Mouse (Mus musculus): ENCODE results near the gene Selenoo. TPM values are rescaled to one million over a fixed set of nuclear protein-coding genes. Genes with fewer than 3 reads are reported as not detected.

The Selenoo gene
- polyA plus RNA-seq, 1 experiment from 2014 or later = 21.4 TPM

DNA sequence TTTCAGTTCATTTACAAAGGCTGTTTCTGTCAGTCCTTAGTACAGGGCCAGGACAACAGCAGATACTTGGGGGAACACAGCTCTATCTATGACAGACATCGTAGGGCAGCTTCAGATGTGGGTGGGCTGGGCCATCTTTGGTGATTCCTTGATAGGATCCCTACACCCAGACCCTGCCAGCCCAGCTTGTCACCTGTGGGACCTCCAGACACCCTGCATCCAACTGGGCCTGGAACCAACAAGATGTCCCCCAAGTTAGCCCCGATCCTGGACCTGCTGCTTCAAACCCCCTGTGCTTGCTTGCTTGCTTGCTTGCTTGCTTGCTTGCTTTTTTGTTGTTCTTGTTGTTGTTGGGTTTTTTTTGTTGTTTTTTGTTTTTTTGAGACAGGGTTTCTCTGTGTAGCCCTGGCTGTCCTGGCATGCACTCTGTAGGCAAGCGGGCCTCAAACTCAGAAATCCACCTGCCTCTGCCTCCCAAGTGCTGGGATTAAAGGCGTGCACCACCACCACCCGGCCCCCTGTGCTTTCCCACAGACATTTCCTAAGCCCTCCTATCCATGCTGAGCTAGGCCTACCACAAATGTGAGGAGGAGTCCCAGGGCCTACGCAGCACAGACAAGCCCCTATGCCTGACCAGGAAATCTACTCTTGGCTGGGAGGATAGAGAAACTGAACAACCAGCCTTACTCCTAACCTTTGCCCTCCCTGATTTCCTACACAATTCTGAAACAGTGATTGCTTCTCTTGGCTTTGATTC lies 26.9 kb upstream of the Selenoo start:
- Histone ChIP-seq H3K4me2 (replicated peaks; ENCODE audit: low read depth, low read length) (no peak overlapping the region), H3K4me1 (ENCODE audit: control insufficient read depth, insufficient read depth, low read length) (no peaks in the 10 kb centered on the region), H3K27me3 (ENCODE audit: control insufficient read depth, insufficient read depth, low read length) (peaks cover 50% of the 10 kb centered on the region), H3K36me3 (ENCODE audit: control insufficient read depth, insufficient read depth, low read length) (no peaks in the 10 kb centered on the region), H3K9ac (ENCODE audit: low read depth, low read length) (no peak overlapping the region), H3K4me3 (ENCODE audit: low read length) (no peak overlapping the region), H3K27ac (ENCODE audit: low read depth, low read length) (no peak overlapping the region), H3K9me3 (ENCODE audit: control insufficient read depth, low read length) (no peaks in the 10 kb centered on the region)
- no peak for ATAC-seq (ENCODE audit: low FRiP score, low TSS enrichment)
- WGBS = 91% methylated on average over 6 of the region's 6 CpGs

DNA sequence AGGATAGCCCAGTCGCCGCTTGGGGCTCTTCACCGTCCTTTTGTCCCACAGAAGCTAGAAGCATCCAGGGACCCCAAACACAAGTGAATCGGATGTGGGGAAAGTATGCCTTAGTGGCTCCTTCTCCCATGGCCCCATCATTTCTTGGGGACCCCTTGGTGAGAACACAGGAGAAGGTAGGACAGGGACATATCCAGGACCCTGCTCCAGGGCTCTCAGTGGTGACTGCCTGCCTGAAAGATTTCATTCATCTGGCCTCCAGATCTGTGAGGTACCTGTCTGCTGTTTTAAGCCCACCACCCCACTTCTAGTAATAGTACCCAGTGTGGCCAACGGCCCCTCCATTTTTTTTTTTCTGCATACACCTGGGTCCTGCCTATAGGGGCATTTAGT lies 26.4 kb upstream of the Selenoo start:
- Histone ChIP-seq H3K4me3 (ENCODE audit: low read length) (no peak overlapping the region), H3K9ac (ENCODE audit: low read depth, low read length) (no peak overlapping the region), H3K4me1 (ENCODE audit: control insufficient read depth, insufficient read depth, low read length) (no peaks in the 10 kb centered on the region), H3K36me3 (ENCODE audit: control insufficient read depth, insufficient read depth, low read length) (no peaks in the 10 kb centered on the region), H3K27me3 (ENCODE audit: control insufficient read depth, insufficient read depth, low read length) (peaks cover 54% of the 10 kb centered on the region), H3K9me3 (ENCODE audit: control insufficient read depth, low read length) (no peaks in the 10 kb centered on the region), H3K4me2 (replicated peaks; ENCODE audit: low read depth, low read length) (no peak overlapping the region), H3K27ac (ENCODE audit: low read depth, low read length) (no peak overlapping the region)
- ATAC-seq (ENCODE audit: low FRiP score, low TSS enrichment) = no peak
- 87% methylated on average over 5 of the region's 5 CpGs for WGBS

DNA sequence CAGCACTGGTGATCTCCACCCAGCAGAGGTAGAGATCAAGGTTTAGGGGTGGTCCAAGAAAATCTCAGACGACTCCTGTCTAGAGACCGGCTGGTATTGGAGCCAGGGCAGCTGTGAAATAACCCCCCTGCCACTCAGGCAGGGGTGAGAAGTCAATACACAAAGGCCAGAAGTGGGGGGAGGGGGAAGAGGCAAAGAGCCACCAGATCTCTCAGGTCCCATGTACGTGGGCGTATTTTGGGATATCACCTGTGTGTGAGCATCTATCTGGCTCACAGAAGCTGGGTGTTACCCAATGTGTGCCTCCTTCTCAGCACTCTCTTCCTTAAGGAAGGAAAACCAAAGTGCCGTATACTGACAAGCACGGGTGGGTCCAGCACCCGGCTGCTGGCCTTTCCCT lies 25.9 kb upstream of the Selenoo start:
- no peak overlapping the region for H3K27ac ChIP-seq (ENCODE audit: low read depth, low read length)
- H3K4me3 ChIP-seq (ENCODE audit: low read length) = no peak overlapping the region
- H3K36me3 ChIP-seq (ENCODE audit: control insufficient read depth, insufficient read depth, low read length) = no peaks in the 10 kb centered on the region
- peaks cover 54% of the 10 kb centered on the region for H3K27me3 ChIP-seq (ENCODE audit: control insufficient read depth, insufficient read depth, low read length)
- no peak overlapping the region for H3K9ac ChIP-seq (ENCODE audit: low read depth, low read length)
- no peaks in the 10 kb centered on the region for H3K9me3 ChIP-seq (ENCODE audit: control insufficient read depth, low read length)
- no peaks in the 10 kb centered on the region for H3K4me1 ChIP-seq (ENCODE audit: control insufficient read depth, insufficient read depth, low read length)
- WGBS = 66% methylated on average over 7 of the region's 7 CpGs
- ATAC-seq (ENCODE audit: low FRiP score, low TSS enrichment) = no peak
- no peak overlapping the region for H3K4me2 ChIP-seq (replicated peaks; ENCODE audit: low read depth, low read length)

DNA sequence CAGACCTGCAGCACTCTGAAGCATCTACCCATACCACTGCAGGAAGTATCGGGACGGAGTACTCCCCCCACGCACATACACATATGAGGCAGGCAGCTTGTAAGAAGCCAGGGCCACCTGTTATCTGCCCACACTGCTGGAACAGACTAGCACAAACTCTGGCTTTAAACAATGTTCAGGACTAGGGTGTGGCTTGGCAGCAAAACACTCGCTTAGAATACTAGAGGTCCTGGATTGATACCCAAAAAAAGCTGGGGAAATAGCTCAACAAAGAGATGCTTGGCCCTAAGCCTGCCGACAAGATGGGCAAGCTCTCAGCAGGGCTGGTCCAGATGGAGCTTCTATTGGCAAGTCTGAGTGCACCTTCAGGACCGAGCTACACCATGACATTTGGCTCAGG lies 25.3 kb upstream of the Selenoo start:
- peaks cover 55% of the 10 kb centered on the region for H3K27me3 ChIP-seq (ENCODE audit: control insufficient read depth, insufficient read depth, low read length)
- ATAC-seq (ENCODE audit: low FRiP score, low TSS enrichment) = no peak
- H3K4me2 ChIP-seq (replicated peaks; ENCODE audit: low read depth, low read length) = no peak overlapping the region
- no peaks in the 10 kb centered on the region for H3K4me1 ChIP-seq (ENCODE audit: control insufficient read depth, insufficient read depth, low read length)
- no peak overlapping the region for H3K4me3 ChIP-seq (ENCODE audit: low read length)
- H3K9ac ChIP-seq (ENCODE audit: low read depth, low read length) = no peak overlapping the region
- no peaks in the 10 kb centered on the region for H3K36me3 ChIP-seq (ENCODE audit: control insufficient read depth, insufficient read depth, low read length)
- H3K9me3 ChIP-seq (ENCODE audit: control insufficient read depth, low read length) = no peaks in the 10 kb centered on the region
- 64% methylated on average over 6 of the region's 6 CpGs for whole genome bisulfite sequencing
- no peak overlapping the region for H3K27ac ChIP-seq (ENCODE audit: low read depth, low read length)

DNA sequence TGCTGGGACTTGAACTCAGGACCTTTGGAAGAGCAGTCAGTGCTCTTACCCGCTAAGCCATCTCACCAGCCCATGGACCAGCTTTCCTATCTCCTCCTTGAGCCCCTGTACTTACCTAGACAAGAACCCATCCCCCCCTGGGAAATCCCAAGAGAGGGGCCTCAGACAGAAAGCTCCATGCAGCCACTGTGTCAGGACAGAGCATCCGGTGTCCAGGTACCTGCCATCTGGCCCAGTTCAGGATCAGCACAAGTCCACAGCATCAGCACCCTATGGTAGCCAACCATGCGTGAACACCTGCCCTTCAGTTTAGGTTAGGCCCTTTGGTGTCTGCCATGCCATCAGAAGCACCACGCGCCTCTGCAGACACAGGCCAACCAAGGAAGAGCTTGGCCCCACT lies 24.0 kb upstream of the Selenoo start:
- no peak overlapping the region for H3K4me2 ChIP-seq (replicated peaks; ENCODE audit: low read depth, low read length)
- peaks cover 47% of the 10 kb centered on the region for H3K27me3 ChIP-seq (ENCODE audit: control insufficient read depth, insufficient read depth, low read length)
- H3K9ac ChIP-seq (ENCODE audit: low read depth, low read length) = no peak overlapping the region
- H3K36me3 ChIP-seq (ENCODE audit: control insufficient read depth, insufficient read depth, low read length) = no peaks in the 10 kb centered on the region
- H3K9me3 ChIP-seq (ENCODE audit: control insufficient read depth, low read length) = no peaks in the 10 kb centered on the region
- H3K4me1 ChIP-seq (ENCODE audit: control insufficient read depth, insufficient read depth, low read length) = no peaks in the 10 kb centered on the region
- no peak overlapping the region for H3K4me3 ChIP-seq (ENCODE audit: low read length)
- 97% methylated on average over 5 of the region's 5 CpGs for WGBS
- H3K27ac ChIP-seq (ENCODE audit: low read depth, low read length) = no peak overlapping the region
- ATAC-seq (ENCODE audit: low FRiP score, low TSS enrichment) = no peak

DNA sequence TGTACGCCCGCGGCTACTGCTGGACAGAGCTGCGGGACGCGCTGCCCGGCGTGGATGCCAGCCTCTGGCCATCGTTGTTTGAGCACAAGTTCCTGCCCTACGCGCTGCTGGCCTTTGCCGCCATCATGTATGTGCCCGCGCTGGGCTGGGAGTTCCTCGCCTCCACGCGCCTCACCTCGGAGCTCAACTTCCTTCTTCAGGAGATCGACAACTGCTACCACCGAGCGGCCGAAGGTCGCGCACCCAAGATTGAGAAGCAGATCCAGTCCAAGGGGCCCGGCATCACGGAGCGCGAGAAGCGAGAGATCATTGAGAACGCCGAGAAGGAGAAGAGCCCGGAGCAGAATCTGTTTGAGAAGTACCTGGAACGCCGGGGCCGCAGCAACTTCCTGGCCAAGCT lies 21.3 kb upstream of the Selenoo start:
- no peak for ATAC-seq (ENCODE audit: low FRiP score, low TSS enrichment)
- 23% methylated on average over 35 of the region's 35 CpGs for WGBS

DNA sequence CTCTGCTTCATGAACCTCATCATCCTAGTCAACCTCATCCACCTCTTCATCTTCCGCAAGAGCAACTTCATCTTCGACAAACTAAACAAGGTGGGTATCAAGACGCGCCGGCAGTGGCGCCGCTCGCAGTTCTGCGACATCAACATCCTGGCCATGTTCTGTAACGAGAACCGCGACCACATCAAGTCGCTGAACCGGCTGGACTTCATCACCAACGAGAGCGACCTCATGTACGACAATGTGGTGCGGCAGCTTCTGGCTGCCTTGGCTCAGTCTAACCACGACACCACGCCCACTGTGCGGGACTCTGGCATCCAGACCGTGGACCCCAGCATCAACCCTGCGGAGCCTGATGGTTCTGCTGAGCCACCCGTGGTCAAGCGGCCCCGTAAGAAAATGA lies 20.7 kb upstream of the Selenoo start:
- Histone ChIP-seq H3K4me3 (ENCODE audit: low read length) (peak overlapping the region; percentile 14; the same call in 1 of the 2 replicates), H3K36me3 (ENCODE audit: control insufficient read depth, insufficient read depth, low read length) (no peaks in the 10 kb centered on the region), H3K4me2 (replicated peaks; ENCODE audit: low read depth, low read length) (peak overlapping the region; percentile 29; the same call in 1 of the 2 replicates), H3K4me1 (ENCODE audit: control insufficient read depth, insufficient read depth, low read length) (no peaks in the 10 kb centered on the region), H3K9me3 (ENCODE audit: control insufficient read depth, low read length) (no peaks in the 10 kb centered on the region), H3K9ac (ENCODE audit: low read depth, low read length) (no peak overlapping the region), H3K27me3 (ENCODE audit: control insufficient read depth, insufficient read depth, low read length) (peaks cover 33% of the 10 kb centered on the region), H3K27ac (ENCODE audit: low read depth, low read length) (no peak overlapping the region)
- ATAC-seq (ENCODE audit: low FRiP score, low TSS enrichment) = peak; percentile 38; the same call in 1 of the 2 replicates
- WGBS = 28% methylated on average over 26 of the region's 26 CpGs

More for the DNA sequence above, 21.3 kb upstream of the Selenoo start:
- peak overlapping the region; percentile 14 for H3K4me3 ChIP-seq (ENCODE audit: low read length)
- H3K27ac ChIP-seq (ENCODE audit: low read depth, low read length) = no peak overlapping the region
- H3K27me3 ChIP-seq (ENCODE audit: control insufficient read depth, insufficient read depth, low read length) = peaks cover 33% of the 10 kb centered on the region
- no peak overlapping the region for H3K9ac ChIP-seq (ENCODE audit: low read depth, low read length)
- no peaks in the 10 kb centered on the region for H3K36me3 ChIP-seq (ENCODE audit: control insufficient read depth, insufficient read depth, low read length)
- H3K4me1 ChIP-seq (ENCODE audit: control insufficient read depth, insufficient read depth, low read length) = no peaks in the 10 kb centered on the region
- peak overlapping the region; percentile 29 for H3K4me2 ChIP-seq (replicated peaks; ENCODE audit: low read depth, low read length)
- no peaks in the 10 kb centered on the region for H3K9me3 ChIP-seq (ENCODE audit: control insufficient read depth, low read length)

DNA sequence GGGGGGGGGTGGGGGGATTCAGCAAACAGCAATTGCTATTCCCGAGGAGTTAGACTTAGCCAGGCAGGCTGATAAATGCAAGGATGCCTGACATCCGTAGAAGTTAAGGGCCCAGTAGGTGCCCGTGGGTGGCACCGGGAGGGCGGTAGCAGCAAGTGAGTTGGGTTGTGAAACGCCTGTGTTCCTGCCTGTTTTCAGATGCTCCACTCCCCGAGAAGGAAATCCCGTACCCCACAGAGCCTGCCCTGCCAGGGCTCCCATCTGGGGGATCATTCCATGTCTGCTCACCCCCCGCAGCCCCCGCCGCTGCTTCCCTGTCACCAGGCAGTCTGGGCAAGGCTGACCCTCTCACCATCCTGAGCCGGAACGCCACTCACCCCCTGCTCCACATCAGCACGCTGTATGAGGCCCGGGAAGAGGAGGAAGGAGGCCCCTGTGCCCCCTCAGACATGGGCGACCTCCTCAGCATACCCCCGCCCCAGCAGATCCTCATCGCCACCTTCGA lies 19.5 kb upstream of the Selenoo start:
- H3K4me2 ChIP-seq (replicated peaks; ENCODE audit: low read depth, low read length) = no peak overlapping the region
- ATAC-seq (ENCODE audit: low FRiP score, low TSS enrichment) = no peak
- WGBS = 74% methylated on average over 19 of the region's 19 CpGs
- no peaks in the 10 kb centered on the region for H3K4me1 ChIP-seq (ENCODE audit: control insufficient read depth, insufficient read depth, low read length)
- no peak overlapping the region for H3K9ac ChIP-seq (ENCODE audit: low read depth, low read length)
- H3K27me3 ChIP-seq (ENCODE audit: control insufficient read depth, insufficient read depth, low read length) = peaks cover 33% of the 10 kb centered on the region
- no peaks in the 10 kb centered on the region for H3K36me3 ChIP-seq (ENCODE audit: control insufficient read depth, insufficient read depth, low read length)
- no peak overlapping the region for H3K27ac ChIP-seq (ENCODE audit: low read depth, low read length)
- no peaks in the 10 kb centered on the region for H3K9me3 ChIP-seq (ENCODE audit: control insufficient read depth, low read length)
- H3K4me3 ChIP-seq (ENCODE audit: low read length) = no peak overlapping the region

DNA sequence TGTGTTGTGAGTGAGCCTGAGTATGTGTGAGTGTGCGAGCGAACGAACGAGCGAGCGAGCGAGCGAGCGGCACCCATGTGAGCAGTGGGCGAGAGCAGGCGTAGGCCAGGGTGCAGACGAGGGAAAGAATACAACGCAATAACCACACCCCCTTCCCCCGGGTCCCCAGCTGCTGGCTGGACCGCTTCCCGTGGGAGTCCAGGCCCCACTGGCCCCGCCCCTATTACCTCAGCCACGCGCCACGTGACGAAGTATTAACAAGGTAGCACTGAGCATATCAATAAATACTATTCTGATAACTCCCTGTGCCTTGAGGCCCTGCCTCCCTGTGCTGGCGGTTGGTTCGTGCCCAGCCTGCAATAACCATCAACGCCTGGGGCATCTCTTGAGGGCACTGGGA lies 18.3 kb upstream of the Selenoo start:
- Histone ChIP-seq H3K27me3 (ENCODE audit: control insufficient read depth, insufficient read depth, low read length) (peaks cover 33% of the 10 kb centered on the region), H3K36me3 (ENCODE audit: control insufficient read depth, insufficient read depth, low read length) (no peaks in the 10 kb centered on the region), H3K27ac (ENCODE audit: low read depth, low read length) (no peak overlapping the region), H3K4me1 (ENCODE audit: control insufficient read depth, insufficient read depth, low read length) (no peaks in the 10 kb centered on the region), H3K4me2 (replicated peaks; ENCODE audit: low read depth, low read length) (no peak overlapping the region), H3K4me3 (ENCODE audit: low read length) (no peak overlapping the region), H3K9me3 (ENCODE audit: control insufficient read depth, low read length) (no peaks in the 10 kb centered on the region), H3K9ac (ENCODE audit: low read depth, low read length) (no peak overlapping the region)
- WGBS = 83% methylated on average over 24 of the region's 24 CpGs
- no peak for ATAC-seq (ENCODE audit: low FRiP score, low TSS enrichment)
